In the genomic region with DNA sequence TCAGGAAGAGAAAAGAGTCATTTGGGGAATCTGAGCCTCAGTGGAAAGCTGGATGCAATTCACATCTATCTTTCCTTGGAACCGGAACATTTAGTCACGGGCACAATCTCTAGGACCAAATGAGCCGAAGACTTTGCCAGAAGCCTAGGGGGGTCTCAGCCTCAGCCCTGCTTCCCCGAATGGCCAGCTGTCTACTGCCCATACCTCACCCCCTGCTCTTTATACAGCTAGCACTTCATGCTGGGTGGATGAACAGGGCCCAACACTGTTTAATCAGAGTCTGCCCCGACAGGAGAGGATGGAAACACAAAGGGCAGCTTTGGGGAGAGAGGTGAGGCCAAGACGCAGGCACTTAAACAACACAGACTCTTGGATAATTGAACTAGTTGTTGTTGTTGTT, we compare ENCODE assay signal across 10 mouse cellular contexts. TPM values are rescaled to one million over a fixed set of nuclear protein-coding genes. Genes with fewer than 3 reads are reported as not detected.
DNase-seq lines count a peak whose midpoint lies in the region; ATAC-seq lines count a peak whose summit lies in the region.
"Had no signal": no experiment of that assay in that cellular context is flagged by ENCODE, and none has a peak within 500 bp of the region (broad histone marks: within the 10 kb centered on the region; RNA-seq: fewer than 3 reads in every experiment).

No protein-coding gene starts in this region.

- DNase-seq in lung, postnatal 10 days, result no peak
- DNase-seq in mesoderm, embryonic 11.5 days (ENCODE audit: low read depth, low spot score), result peak; percentile 60
- DNase-seq in layer of hippocampus, adult 11-12 months (ENCODE audit: low spot score), result no peak
- no peak for DNase-seq in kidney, postnatal 4 days
- DNase-seq: cerebellum, adult 11 months; thymus, postnatal 25 days had no signal

- 52% methylated on average over 6 of the region's 6 CpGs for WGBS in lung, embryonic 15.5 days
- WGBS in forebrain, embryonic 15.5 days, result 24% methylated on average over 6 of the region's 6 CpGs
- 71% methylated on average over 6 of the region's 6 CpGs for WGBS in stomach, embryonic 15.5 days
- 71% methylated on average over 6 of the region's 6 CpGs for WGBS in kidney, embryonic 15.5 days

- H3K4me3 ChIP-seq in lung, embryonic 15.5 days, result no peak overlapping the region
- H3K4me3 ChIP-seq in forebrain, embryonic 15.5 days, result no peak overlapping the region
- H3K4me3 ChIP-seq in stomach, embryonic 15.5 days (replicated peaks), result no peak overlapping the region
- H3K4me3 ChIP-seq in kidney, embryonic 15.5 days (replicated peaks), result no peak overlapping the region

- peaks cover 6% of the 10 kb centered on the region; the same call in 1 of the 2 replicates for H3K36me3 ChIP-seq in lung, embryonic 15.5 days
- no peaks in the 10 kb centered on the region for H3K36me3 ChIP-seq in forebrain, embryonic 15.5 days
- H3K36me3 ChIP-seq in stomach, embryonic 15.5 days, result peaks cover 14% of the 10 kb centered on the region
- H3K36me3 ChIP-seq in kidney, embryonic 15.5 days, result peaks cover 36% of the 10 kb centered on the region

- no peak overlapping the region for H3K4me2 ChIP-seq in lung, embryonic 15.5 days
- H3K4me2 ChIP-seq in forebrain, embryonic 15.5 days (replicated peaks), result no peak overlapping the region
- no peak overlapping the region for H3K4me2 ChIP-seq in stomach, embryonic 15.5 days
- no peak overlapping the region for H3K4me2 ChIP-seq in kidney, embryonic 15.5 days

- ATAC-seq in lung, embryonic 15.5 days (ENCODE audit: borderline replicate concordance, extremely low read depth, low FRiP score, low TSS enrichment), result no peak
- no peak for ATAC-seq in forebrain, embryonic 15.5 days (replicated peaks)
- no peak for ATAC-seq in stomach, embryonic 15.5 days (ENCODE audit: insufficient read depth, low FRiP score, low read depth)
- no peak for ATAC-seq in kidney, embryonic 15.5 days (replicated peaks; ENCODE audit: low FRiP score)

- H3K27ac ChIP-seq in lung, embryonic 15.5 days, result peak overlapping the region; percentile 86
- H3K27ac ChIP-seq in forebrain, embryonic 15.5 days (replicated peaks), result peak overlapping the region; percentile 42; the same call in 1 of the 2 replicates
- H3K27ac ChIP-seq in stomach, embryonic 15.5 days, result peak overlapping the region; percentile 51; the same call in 1 of the 2 replicates
- no peak overlapping the region for H3K27ac ChIP-seq in kidney, embryonic 15.5 days

- peaks cover 50% of the 10 kb centered on the region for H3K4me1 ChIP-seq in lung, embryonic 15.5 days
- H3K4me1 ChIP-seq in forebrain, embryonic 15.5 days, result peaks cover 18% of the 10 kb centered on the region
- peaks cover 11% of the 10 kb centered on the region; the same call in 1 of the 2 replicates for H3K4me1 ChIP-seq in stomach, embryonic 15.5 days
- peaks cover 20% of the 10 kb centered on the region for H3K4me1 ChIP-seq in kidney, embryonic 15.5 days

- no peaks in the 10 kb centered on the region for H3K9me3 ChIP-seq in lung, embryonic 15.5 days
- H3K9me3 ChIP-seq in forebrain, embryonic 15.5 days, result no peaks in the 10 kb centered on the region
- H3K9me3 ChIP-seq in stomach, embryonic 15.5 days, result no peaks in the 10 kb centered on the region
- H3K9me3 ChIP-seq in kidney, embryonic 15.5 days (replicated peaks), result no peaks in the 10 kb centered on the region

- no peaks in the 10 kb centered on the region for H3K27me3 ChIP-seq in lung, embryonic 15.5 days
- no peaks in the 10 kb centered on the region for H3K27me3 ChIP-seq in forebrain, embryonic 15.5 days
- no peaks in the 10 kb centered on the region for H3K27me3 ChIP-seq in stomach, embryonic 15.5 days (replicated peaks)
- no peaks in the 10 kb centered on the region for H3K27me3 ChIP-seq in kidney, embryonic 15.5 days

- no peak overlapping the region for H3K9ac ChIP-seq in lung, embryonic 15.5 days
- no peak overlapping the region for H3K9ac ChIP-seq in forebrain, embryonic 15.5 days (replicated peaks)
- no peak overlapping the region for H3K9ac ChIP-seq in stomach, embryonic 15.5 days
- H3K9ac ChIP-seq in kidney, embryonic 15.5 days, result no peak overlapping the region

RNA-seq across cellular contexts. Expression of gene Chst15, which starts 53.8 kb away (rescaled TPM):
- 17.8 and 20.3 TPM in 2 replicates for polyA plus RNA-seq in lung, embryonic 15.5 days (2015; fragmentation: Nextera tagmentation; extraction: Ambion mirVana)
- 20.1 and 22.0 TPM in 2 replicates for polyA plus RNA-seq in forebrain, embryonic 15.5 days (2015; fragmentation: Nextera tagmentation; extraction: Ambion mirVana)
- polyA plus RNA-seq in stomach, embryonic 15.5 days (2015; fragmentation: Nextera tagmentation; extraction: Ambion mirVana), result 26.1 and 27.5 TPM in 2 replicates
- polyA plus RNA-seq in kidney, embryonic 15.5 days (2015; fragmentation: Nextera tagmentation; extraction: Ambion mirVana), result 17.8 and 19.3 TPM in 2 replicates
